ENCODE assay signal across 9 mouse cellular contexts in genomic region chr2:31962501-31963224, GRCm38 (mm10). TPM values are rescaled to one million over a fixed set of nuclear protein-coding genes. Genes with fewer than 3 reads are reported as not detected.
DNase-seq lines count a peak whose midpoint lies in the region; ATAC-seq and TF ChIP-seq lines count a peak whose summit lies in the region.
"Had no signal": no experiment of that assay in that cellular context is flagged by ENCODE, and none has a peak within 500 bp of the region (broad histone marks: within the 10 kb centered on the region; RNA-seq: fewer than 3 reads in every experiment).

No protein-coding gene starts in this region.

- ATAC-seq in hindbrain, embryonic 12.5 days (ENCODE audit: low FRiP score) = peak; percentile 90
- peak; percentile 25 for ATAC-seq in stomach, postnatal 0 days (ENCODE audit: low FRiP score, low TSS enrichment)

- H3K9me3 ChIP-seq in hindbrain, embryonic 12.5 days (replicated peaks) = no peaks in the 10 kb centered on the region
- H3K9me3 ChIP-seq in stomach, postnatal 0 days (ENCODE audit: control insufficient read depth, low read length) = no peaks in the 10 kb centered on the region
- H3K9me3 ChIP-seq: megakaryocyte, embryonic 14.5 days had no signal

- TF ChIP-seq CTCF in stomach, postnatal 0 days (IDR thresholded peaks at IDR 0.05; ENCODE audit: low read depth) = peak; percentile 34; the same call in 1 of the 2 replicates

- 48% methylated on average over 8 of the region's 8 CpGs for WGBS in hindbrain, embryonic 12.5 days
- 63% methylated on average over 8 of the region's 8 CpGs for WGBS in stomach, postnatal 0 days

- no peak overlapping the region for H3K9ac ChIP-seq in hindbrain, embryonic 12.5 days
- H3K9ac ChIP-seq in stomach, postnatal 0 days (ENCODE audit: low read length) = no peak overlapping the region

- no peak overlapping the region for H3K4me3 ChIP-seq in hindbrain, embryonic 12.5 days
- no peak overlapping the region for H3K4me3 ChIP-seq in stomach, postnatal 0 days (ENCODE audit: low read depth, low read length)
- H3K4me3 ChIP-seq: megakaryocyte, embryonic 14.5 days had no signal

- no peak for TF ChIP-seq EP300 in stomach, postnatal 0 days (optimal IDR thresholded peaks at IDR 0.05)

- peak overlapping the region; percentile 82 for H3K27ac ChIP-seq in hindbrain, embryonic 12.5 days
- H3K27ac ChIP-seq in stomach, postnatal 0 days (replicated peaks) = no peak overlapping the region

- peaks cover 28% of the 10 kb centered on the region for H3K4me1 ChIP-seq in hindbrain, embryonic 12.5 days
- no peaks in the 10 kb centered on the region for H3K4me1 ChIP-seq in stomach, postnatal 0 days (replicated peaks; ENCODE audit: control insufficient read depth, insufficient read depth)

- H3K4me2 ChIP-seq in hindbrain, embryonic 12.5 days (replicated peaks) = no peak overlapping the region
- H3K4me2 ChIP-seq in stomach, postnatal 0 days (replicated peaks; ENCODE audit: low read depth) = no peak overlapping the region

- no peaks in the 10 kb centered on the region for H3K27me3 ChIP-seq in hindbrain, embryonic 12.5 days
- H3K27me3 ChIP-seq in stomach, postnatal 0 days (ENCODE audit: control insufficient read depth, insufficient read depth, low read length) = no peaks in the 10 kb centered on the region

- DNase-seq in Muller cell, postnatal 12 days (ENCODE audit: inconsistent ontology term) = peak; percentile 89
- DNase-seq in cerebellum, adult 9-11 months = peak; percentile 84
- DNase-seq in layer of hippocampus, adult 9-10 months (ENCODE audit: low spot score) = peak; percentile 32
- DNase-seq in lung, postnatal 4 days = peak; percentile 58 to 83
- DNase-seq in stomach, postnatal 0 days (ENCODE audit: low spot score) = no peak
- DNase-seq in adrenal gland, adult (ENCODE audit: inconsistent age in 2 of 2, low spot score in 1 of 2) = no peak
- DNase-seq in spleen, adult 18-20 months = no peak

- peaks cover 12% of the 10 kb centered on the region; the same call in 1 of the 2 replicates for H3K36me3 ChIP-seq in hindbrain, embryonic 12.5 days
- no peaks in the 10 kb centered on the region for H3K36me3 ChIP-seq in stomach, postnatal 0 days (ENCODE audit: control insufficient read depth, insufficient read depth, low read length)

RNA-seq across cellular contexts. Expression of gene Nup214, which starts 11.6 kb away (rescaled TPM):
- 75.3 and 79.7 TPM in 2 replicates for polyA plus RNA-seq in hindbrain, embryonic 12.5 days (2016; fragmentation: Nextera tagmentation; extraction: Ambion mirVana)
- 29.4 and 33.6 TPM in 2 replicates for polyA plus RNA-seq in stomach, postnatal 0 days (2015; fragmentation: Nextera tagmentation; extraction: Ambion mirVana)

RNA-seq across cellular contexts. Expression of gene Aif1l, which starts 12.7 kb away (rescaled TPM):
- 44.1 and 58.0 TPM in 2 replicates for polyA plus RNA-seq in hindbrain, embryonic 12.5 days (2016; fragmentation: Nextera tagmentation; extraction: Ambion mirVana)
- polyA plus RNA-seq in stomach, postnatal 0 days (2015; fragmentation: Nextera tagmentation; extraction: Ambion mirVana) = 47.7 and 49.5 TPM in 2 replicates

Comparison
In these comparisons a context has a peak if more than half of its experiments do, and no peak if none do; other contexts are left out.
1. DNase-seq: peak in Muller cell, postnatal 12 days (single experiment), cerebellum, adult 9-11 months (single experiment), layer of hippocampus, adult 9-10 months (single experiment) and lung, postnatal 4 days (2 of 2); none in stomach, postnatal 0 days (single experiment), adrenal gland, adult (0 of 2) and spleen, adult 18-20 months (0 of 2).